Mouse (Mus musculus) lung, adult 18-20 months (tissue): ENCODE measurements around the gene Ttc33.

Source experiments
- DNase-seq, 2 experiments: peaks; one replicate each; pipeline ENCODE4 v3.0.0; 2022; ENCODE audit warnings: mixed read lengths in 2 of 2

Ttc33 gene

GRCm38 (mm10) chr15:5242241-5243035 is 57.1 kb downstream of the Ttc33 start:
- DNase-seq: no peak

DNA sequence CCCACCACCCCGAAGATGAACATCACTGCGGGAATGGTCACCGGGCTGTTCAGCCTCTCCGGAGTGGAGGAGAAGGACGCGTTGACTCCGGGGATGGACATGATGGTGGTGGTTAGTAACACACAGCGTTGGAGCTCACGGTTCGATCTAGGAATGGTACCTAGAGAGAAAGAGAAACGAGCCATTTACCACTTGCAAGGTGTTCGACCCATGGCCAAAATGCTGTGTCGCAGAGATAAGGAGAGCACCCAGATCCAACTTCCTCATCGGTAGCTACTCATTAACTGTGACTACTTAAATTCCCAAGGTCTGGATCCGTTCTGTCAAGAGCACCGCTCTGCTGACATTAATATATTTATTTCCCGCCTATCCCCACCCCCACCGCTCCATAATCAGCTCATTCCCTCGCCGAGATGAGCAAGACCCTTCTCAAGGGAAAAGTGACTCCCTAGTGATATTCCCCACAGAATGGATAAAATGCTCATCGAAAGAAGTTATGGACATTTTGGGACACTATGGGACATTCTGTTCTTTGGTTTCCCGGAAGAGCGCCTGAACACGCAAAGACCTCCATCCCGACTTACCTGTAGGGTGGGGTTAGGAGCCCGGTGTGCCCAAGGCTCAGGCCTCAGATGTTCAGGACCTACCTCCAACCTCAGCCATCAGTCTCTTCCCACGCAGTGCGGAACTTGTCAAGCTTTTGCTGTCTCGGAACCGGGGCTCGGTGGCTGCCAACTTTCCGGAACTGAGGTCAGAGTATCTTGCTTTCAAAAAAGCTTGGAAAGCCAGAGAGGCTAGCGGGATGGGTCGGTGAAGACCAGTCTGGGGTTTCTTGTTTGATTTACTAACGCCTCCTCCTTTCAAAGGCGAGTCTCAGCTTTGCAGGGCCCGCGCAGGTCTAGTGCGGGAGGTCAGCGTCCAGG is 58.0 kb downstream of the Ttc33 start:
- DNase-seq: no peak

DNA sequence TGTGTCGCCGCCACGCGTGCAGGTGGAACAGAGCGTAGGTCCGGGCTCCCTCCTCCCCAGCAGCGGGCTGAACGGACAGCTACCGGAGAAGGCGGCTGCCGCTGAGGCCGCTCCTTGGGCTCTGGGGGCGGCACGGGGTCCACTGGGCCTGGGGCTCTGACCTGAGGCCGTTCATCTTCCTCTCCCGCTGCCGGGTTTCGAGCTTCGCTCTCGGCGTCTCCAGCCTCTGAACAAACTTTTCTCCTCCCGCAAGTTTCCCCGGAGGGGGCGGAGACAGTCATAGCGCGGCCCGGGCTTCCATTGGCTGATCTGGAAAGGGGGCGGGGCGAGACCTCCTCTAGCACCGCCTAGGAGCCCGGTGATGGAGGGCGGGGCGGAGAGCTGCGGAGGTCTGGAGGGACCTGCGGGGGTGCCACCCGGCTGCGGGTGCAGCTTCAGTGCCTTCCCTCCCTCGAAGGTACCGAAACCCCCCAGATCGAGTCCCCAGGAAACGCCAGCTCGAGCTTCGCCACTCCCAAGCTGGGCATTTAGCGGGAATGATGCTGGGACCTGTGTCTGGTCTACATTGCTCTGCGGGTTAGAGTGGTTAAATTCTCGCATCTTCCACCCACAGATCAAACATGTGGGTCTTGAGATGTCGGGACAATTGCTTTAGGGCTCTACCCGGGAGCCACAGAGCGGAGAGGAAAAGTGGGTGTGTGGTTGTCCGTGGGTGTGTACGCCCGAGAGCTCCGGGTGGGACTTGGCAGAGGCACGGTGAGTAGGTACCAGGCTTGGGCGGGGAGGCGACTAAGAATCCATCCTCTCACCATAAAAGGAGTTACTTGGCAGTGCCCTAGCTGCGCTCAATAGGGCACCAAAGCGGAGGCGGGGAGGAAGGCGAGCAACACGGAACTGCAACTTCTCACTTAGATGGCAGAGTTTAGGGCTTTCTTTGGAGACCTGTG is 58.9 kb downstream of the Ttc33 start, which contains the start of gene Ptger4:
TSS of gene Ptger4 (minus strand) at position 229 of the 947 bp plus-strand sequence.
- DNase-seq: peak; percentile 93 to 94

DNA sequence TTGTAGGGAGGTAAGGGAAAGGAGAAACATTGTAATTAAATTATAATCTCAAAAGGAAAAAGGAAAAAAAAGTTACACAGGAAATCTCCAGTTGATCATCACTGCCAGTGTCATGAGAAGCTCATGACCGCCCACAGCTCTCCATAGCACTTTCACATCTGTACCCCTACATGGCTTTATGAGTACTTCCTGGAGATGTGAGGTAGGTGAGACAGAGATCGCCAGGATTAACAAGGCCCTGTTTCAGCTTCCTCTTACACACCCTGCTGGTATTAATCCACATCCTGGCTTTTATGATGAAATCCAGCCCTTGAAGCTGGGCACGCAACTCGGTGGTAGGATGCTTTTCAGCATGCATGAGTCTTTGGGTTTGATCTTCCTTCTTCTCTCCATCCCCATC is 64.9 kb downstream of the Ttc33 start:
- DNase-seq: no peak

DNA sequence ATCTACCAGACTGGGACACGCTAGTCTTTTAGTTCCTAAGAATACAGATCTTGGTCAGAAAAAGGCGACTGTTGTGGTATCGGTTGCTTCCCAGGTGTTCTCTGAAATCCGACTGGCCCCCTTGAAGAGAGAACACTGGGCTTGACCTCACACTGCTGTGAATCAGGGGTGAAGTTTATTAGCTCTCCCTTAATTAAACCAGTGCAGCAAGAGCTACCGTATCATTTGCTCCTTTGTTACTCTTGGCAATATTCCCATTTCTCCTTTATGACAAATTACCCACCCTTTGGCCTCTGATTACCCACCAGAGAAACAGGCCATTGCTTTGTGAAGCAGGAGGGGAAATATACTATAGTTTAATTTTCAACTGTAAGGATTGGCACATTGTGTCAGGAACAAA is 74.9 kb downstream of the Ttc33 start:
- DNase-seq: no peak

DNA sequence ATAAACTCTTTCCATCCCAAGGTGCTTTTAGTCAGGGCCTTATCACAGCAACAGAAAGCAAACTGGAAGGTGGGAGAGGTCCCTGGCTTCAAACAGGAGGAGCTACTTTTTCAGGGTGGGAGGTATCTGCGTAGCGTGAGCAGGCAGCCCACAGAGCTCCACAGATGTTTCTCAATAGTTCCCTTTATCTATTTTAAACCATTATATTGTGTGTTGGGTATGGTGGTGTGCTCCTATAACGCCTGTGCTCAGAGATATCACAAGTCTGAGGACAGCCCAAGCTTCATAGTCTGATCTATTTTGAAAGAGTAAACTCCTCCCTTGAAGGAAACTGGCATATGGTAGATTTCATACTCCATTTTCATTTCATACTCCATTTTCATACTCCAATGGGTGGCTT is 75.7 kb downstream of the Ttc33 start:
- no peak for DNase-seq

- DNase-seq: no peak
These were observed 76.9 kb downstream of the Ttc33 start for GRCm38 (mm10) chr15:5262095-5262667.

- DNase-seq: no peak
These were observed 77.7 kb downstream of the Ttc33 start for GRCm38 (mm10) chr15:5262874-5263504.

- DNase-seq: no peak
These were observed 80.8 kb downstream of the Ttc33 start for GRCm38 (mm10) chr15:5266095-5266494.
